Mouse (Mus musculus): ENCODE data around the gene Cdk19.

Cdk19 gene

DNA sequence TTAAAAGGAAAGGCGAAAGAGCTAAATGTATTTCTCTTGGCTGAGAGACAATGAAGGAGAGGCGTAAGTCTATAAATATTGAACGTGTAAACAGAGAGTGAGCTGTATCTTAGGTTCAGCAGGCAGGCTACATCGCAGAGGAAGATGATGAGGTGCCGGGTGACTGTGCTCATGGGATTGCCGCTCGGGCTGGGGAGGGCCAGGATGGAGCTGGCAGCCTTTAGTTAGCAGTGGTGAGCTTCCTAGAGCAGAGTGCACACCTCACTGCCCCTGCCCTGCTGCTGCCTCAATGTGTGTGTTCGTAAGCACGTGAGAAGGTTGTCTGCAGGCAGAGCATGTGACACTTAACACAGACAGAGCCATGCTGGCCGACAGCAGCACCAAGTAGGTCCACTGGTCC lies 101.4 kb downstream of the Cdk19 start:
- no peak for DNase-seq (ENCODE audit: low spot score in 2 of 2)

GRCm38 (mm10) chr10:40442076-40442475 lies 102.7 kb downstream of the Cdk19 start:
- no peak for DNase-seq (ENCODE audit: low spot score in 2 of 2)

- no peak for DNase-seq (ENCODE audit: low spot score in 2 of 2)
Observed at GRCm38 (mm10) chr10:40443371-40443770, 104.0 kb downstream of the Cdk19 start.

GRCm38 (mm10) chr10:40443806-40444357 lies 104.5 kb downstream of the Cdk19 start:
- DNase-seq (ENCODE audit: low spot score in 2 of 2): no peak

DNA sequence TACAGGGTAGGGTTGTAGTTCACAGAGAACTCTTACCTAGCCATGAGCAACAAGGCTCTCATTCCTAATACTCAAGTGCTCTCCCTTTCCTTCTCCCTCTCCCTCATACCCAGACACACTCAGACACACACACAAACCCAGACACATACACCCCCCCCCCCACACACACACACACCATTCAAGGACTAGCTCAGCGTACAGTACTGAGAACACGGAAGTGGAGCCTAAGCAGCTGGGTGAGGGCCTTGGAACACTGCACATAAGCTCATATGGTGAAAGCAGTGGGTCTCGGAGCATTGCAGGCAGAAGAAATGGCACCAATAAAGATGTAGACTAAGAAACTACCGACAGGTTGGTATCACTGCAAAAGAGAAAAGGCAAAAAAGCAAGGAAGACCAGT lies 105.2 kb downstream of the Cdk19 start:
- no peak for DNase-seq (ENCODE audit: low spot score in 2 of 2)

- no peak for DNase-seq (ENCODE audit: low spot score in 2 of 2)
Observed at GRCm38 (mm10) chr10:40446088-40446604, 106.8 kb downstream of the Cdk19 start.

- DNase-seq (ENCODE audit: low spot score in 2 of 2): no peak
Observed at GRCm38 (mm10) chr10:40446630-40447029, 107.3 kb downstream of the Cdk19 start.

- no peak for DNase-seq (ENCODE audit: low spot score in 2 of 2)
Observed at GRCm38 (mm10) chr10:40447295-40447694, 107.9 kb downstream of the Cdk19 start.

DNA sequence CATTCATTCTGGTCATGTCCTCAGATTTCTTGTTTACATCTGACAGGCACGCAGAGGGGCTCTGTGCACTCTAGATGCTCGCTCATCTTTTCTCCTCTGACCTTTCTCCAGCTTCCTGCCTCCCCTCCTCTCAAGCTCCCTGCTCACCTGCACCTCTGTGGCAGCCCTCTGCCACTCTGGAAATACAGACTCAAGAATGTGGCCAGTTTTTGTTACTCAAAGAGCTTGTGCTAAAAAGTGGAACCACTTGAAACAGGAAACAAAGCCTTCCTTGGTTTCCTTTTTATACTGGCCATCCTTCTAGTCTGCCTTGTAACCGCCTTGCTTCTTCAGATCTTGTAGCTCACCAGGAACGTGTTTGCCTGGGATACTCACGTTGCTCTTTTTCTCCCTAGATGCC lies 108.6 kb downstream of the Cdk19 start:
- DNase-seq (ENCODE audit: low spot score in 2 of 2): no peak

GRCm38 (mm10) chr10:40448444-40448843 lies 109.1 kb downstream of the Cdk19 start:
- no peak for DNase-seq (ENCODE audit: low spot score in 2 of 2)

GRCm38 (mm10) chr10:40449571-40449970 lies 110.2 kb downstream of the Cdk19 start:
- DNase-seq (ENCODE audit: low spot score in 2 of 2): no peak

GRCm38 (mm10) chr10:40450171-40450570 lies 110.8 kb downstream of the Cdk19 start:
- DNase-seq (ENCODE audit: low spot score in 2 of 2): no peak

- no peak for DNase-seq (ENCODE audit: low spot score in 2 of 2)
Observed at GRCm38 (mm10) chr10:40457116-40457515, 117.8 kb downstream of the Cdk19 start.

DNA sequence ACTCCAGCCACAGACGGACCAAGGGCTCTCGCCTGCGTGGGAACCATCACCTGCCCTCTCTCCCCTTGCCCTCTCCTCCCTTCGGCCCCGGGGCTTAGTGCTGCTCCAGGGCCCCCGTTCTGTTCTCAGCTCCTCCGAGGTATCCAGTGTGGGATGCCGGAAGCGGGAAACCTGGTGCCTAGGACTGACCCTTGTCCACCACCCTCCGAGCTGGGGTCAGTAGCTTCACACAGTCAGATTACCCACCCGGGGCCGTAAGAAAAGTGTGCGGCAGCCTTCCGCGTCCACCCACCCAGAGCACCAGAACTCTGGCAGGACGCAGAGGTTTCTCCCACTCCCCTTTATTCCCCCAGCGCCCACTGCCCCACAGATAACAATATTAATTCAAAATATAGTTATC lies 119.8 kb downstream of the Cdk19 start:
- DNase-seq (ENCODE audit: low spot score in 2 of 2): no peak

DNA sequence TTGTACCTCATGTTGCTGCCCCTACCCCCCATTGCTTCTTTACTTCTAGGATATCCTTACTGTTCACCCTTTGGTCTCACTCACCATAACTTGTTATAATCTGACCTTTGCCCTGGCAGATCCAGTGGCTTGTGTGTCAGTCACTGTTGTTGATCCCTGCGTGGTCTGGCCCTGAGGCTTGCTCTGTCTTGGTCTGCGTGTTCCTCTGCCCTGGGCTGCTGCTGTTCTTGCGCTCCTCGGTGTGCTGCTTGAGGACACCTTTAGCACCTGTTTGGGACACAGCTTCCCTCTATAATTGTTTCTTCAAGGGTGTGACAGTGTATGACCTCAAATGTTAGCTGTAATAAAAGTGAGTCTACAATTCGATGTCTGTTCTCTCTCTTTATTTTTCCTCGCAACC lies 122.0 kb downstream of the Cdk19 start:
- DNase-seq (ENCODE audit: low spot score in 2 of 2): no peak

- DNase-seq (ENCODE audit: low spot score in 2 of 2): peak in 1 of 2 experiments; percentile 22
Observed at GRCm38 (mm10) chr10:40462257-40462656, 122.9 kb downstream of the Cdk19 start.

DNA sequence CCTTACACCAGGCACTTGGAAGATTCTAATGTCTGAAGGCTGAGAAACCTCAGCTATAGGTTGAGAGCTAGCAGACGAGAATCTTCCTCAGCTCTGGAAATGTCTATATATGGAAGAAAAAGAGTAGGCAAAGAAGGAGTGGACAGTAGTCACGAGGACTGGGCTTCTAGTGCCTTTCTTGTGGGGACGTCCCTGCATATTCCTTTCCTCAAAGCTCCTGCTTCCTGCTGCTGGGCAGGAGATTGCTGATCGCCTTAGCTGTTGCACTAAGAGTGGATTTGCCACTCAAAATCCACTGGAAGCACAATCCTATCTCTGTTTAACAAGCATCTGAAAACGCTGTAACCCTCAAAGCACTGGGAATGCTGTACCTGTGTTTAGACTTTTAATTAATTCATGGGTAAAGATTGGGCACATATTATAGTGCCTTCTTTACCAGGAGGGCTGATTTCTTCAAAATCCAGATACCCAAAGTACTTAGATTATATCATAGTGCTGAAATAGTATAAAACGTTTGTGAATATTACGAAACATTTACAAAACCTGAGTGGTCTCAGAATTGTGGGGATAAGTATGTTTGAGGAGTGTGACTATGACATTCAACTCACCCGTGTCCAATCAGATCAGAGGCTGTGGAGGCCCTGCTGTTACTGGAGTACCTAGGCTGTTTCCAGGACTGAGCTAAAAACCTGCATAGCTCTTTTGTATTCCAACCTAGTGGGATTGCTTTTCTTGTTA lies 128.0 kb downstream of the Cdk19 start:
- no peak for DNase-seq (ENCODE audit: low spot score in 2 of 2)

- DNase-seq (ENCODE audit: low spot score in 2 of 2): no peak
Observed at GRCm38 (mm10) chr10:40467912-40468254, 128.5 kb downstream of the Cdk19 start.

DNA sequence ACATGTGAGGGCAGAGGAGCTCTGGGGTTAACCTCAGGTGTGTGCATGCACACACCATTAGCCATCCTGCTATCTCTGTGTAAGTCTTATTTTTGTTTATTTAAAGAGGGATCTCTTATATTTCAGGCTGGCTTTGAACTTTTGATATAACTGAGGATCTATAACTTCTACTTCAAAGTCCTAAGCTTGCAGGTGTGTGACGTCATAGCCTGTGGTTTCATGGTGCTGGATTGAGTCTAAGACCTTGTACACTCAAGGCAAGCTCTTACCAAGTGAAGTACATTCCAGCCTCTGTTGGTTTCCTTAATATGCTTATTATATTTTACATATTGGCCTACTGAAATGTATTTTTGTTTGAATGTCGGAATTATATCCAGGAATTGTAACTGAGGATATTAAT lies 129.8 kb downstream of the Cdk19 start:
- DNase-seq (ENCODE audit: low spot score in 2 of 2): no peak

GRCm38 (mm10) chr10:40476535-40477285 lies 137.3 kb downstream of the Cdk19 start:
- DNase-seq (ENCODE audit: low spot score in 2 of 2): peak; percentile 84 to 87

- DNase-seq (ENCODE audit: low spot score in 2 of 2): peak; percentile 43 to 47
Observed at GRCm38 (mm10) chr10:40477426-40478075, 138.2 kb downstream of the Cdk19 start.

DNA sequence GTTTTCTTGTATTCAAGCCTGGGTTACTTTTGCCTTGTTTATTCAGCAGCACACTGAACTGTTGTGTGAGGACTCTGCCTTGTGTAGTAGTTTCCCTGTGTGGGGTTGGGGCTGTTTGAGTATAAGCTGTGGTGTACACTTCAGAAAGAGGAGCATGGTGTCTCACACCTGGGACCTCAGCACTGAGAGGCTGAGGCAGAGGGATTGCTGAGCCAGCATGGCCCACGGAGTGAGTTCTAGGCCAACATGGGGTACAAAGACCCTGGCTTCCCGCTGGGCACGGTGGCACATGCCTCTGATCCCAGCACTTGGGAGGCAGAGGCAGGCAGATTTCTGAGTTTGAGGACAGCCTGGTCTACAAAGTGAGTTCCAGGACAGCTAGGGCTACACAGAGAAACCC lies 139.3 kb downstream of the Cdk19 start:
- no peak for DNase-seq (ENCODE audit: low spot score in 2 of 2)

Measured in spleen, postnatal 36 days (tissue).